Mouse (Mus musculus) spleen, postnatal 0 days (tissue): ENCODE data around the gene St3gal2. TPM values are rescaled to one million over a fixed set of nuclear protein-coding genes. Genes with fewer than 3 reads are reported as not detected.

ENCODE experiments used
- polyA plus RNA-seq: library from polyadenylated mRNA; unstranded; fragments of >200 nt; fragmentation: Nextera tagmentation; extraction: Ambion mirVana; gene quantifications from 2 replicates; pipeline ENCODE4 v1.2.1, GENCODE M21; 2015

St3gal2 gene
- polyA plus RNA-seq, result 20.4 and 24.7 TPM in 2 replicates

GRCm38 (mm10) chr8:110919341-110920031, at the start of gene St3gal2:
TSS of gene St3gal2 (plus strand) at chr8:110919922.

GRCm38 (mm10) chr8:110901839-110902578, 17.7 kb upstream of the St3gal2 start, which contains the start of gene Fuk:
TSS of gene Fuk (minus strand) at chr8:110902488.

GRCm38 (mm10) chr8:110997547-110998531, 78.1 kb downstream of the St3gal2 start, which contains the start of gene Ddx19a:
TSS of gene Ddx19a (minus strand) at chr8:110997800.

Other genes with a start within 250 kb of the St3gal2 start
- gene Mtss1l, start 198.4 kb upstream of the St3gal2 start, polyA plus RNA-seq, result 8.2 and 12.9 TPM in 2 replicates
- gene Il34, start 114.0 kb upstream of the St3gal2 start, polyA plus RNA-seq, result 1.1 and 2.4 TPM in 2 replicates
- gene Cog4, start 73.3 kb upstream of the St3gal2 start, polyA plus RNA-seq, result 31.5 and 32.3 TPM in 2 replicates
- 70.4 and 72.5 TPM in 2 replicates for gene Sf3b3, start 73.1 kb upstream of the St3gal2 start, polyA plus RNA-seq
- 2.8 and 2.9 TPM in 2 replicates for gene Fuk, start 17.4 kb upstream of the St3gal2 start, polyA plus RNA-seq
- 11.9 and 12.0 TPM in 2 replicates for gene Ddx19a, start 77.9 kb downstream of the St3gal2 start, polyA plus RNA-seq
- 2.6 and 2.7 TPM in 2 replicates for gene Ddx19b, start 111.8 kb downstream of the St3gal2 start, polyA plus RNA-seq
- 32.5 and 35.4 TPM in 2 replicates for gene Aars, start 113.2 kb downstream of the St3gal2 start, polyA plus RNA-seq
- gene Exosc6, start 136.4 kb downstream of the St3gal2 start, polyA plus RNA-seq, result 14.8 and 17.4 TPM in 2 replicates
- not detected in 2 replicates for gene Clec18a, start 172.5 kb downstream of the St3gal2 start, polyA plus RNA-seq
- 4.2 and 5.5 TPM in 2 replicates for gene Pdpr, start 174.7 kb downstream of the St3gal2 start, polyA plus RNA-seq